Mouse (Mus musculus) kidney, adult 8-10 months (tissue): Measurements from ENCODE around the gene Slc27a2.
A peak's percentile ranks its signal among the peaks of the same experiment; 100 is the strongest.

Source experiments
- DNase-seq, 2 experiments: peaks; one replicate each; pipeline ENCODE4 v3.0.0; 2022

Gene Slc27a2

GRCm38 (mm10) chr2:126552357-126553290 lies at the start of gene Slc27a2:
Slc27a2 (plus strand) TSS chr2:126552407.
- DNase-seq: peak; percentile 86 to 87

- DNase-seq: no peak
These were observed 47.1 kb upstream of the Slc27a2 start for GRCm38 (mm10) chr2:126505156-126505555.

DNA sequence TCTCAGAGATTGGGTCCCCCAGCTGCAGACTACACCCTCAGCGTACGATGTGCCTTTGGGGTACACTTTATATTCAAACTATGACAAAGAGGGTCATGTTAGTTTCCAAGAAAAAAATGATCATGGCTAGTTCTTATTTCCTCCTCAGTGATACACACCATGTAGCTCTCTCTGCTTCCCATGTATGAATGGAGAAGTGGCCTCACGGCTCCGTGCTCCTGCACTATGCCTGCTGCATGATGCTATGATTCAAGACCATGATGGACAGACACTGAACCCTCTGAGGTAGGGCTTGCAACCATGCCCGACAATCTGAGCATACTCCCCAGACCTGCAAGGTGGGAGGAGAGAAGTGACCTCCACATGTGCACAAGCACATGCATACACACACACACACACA lies 44.7 kb upstream of the Slc27a2 start:
- DNase-seq: no peak

DNA sequence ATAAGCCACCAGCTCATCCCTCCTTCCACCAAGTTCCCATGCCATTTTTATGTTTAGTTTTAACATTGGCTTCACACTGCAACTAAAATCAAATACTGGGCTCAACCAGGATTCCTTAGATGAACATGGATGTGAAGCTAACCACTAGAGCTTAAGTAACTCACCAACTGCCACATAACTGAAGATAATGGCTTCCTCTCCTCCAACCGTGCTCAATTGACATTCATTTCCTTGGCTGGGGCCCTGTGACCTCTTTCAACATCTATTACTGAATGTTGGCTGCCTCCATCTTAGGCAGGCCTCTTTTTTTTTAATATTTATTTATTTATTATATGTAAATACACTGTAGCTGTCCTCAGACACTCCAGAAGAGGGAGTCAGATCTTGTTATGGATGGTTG lies 44.0 kb upstream of the Slc27a2 start:
- no peak for DNase-seq

DNA sequence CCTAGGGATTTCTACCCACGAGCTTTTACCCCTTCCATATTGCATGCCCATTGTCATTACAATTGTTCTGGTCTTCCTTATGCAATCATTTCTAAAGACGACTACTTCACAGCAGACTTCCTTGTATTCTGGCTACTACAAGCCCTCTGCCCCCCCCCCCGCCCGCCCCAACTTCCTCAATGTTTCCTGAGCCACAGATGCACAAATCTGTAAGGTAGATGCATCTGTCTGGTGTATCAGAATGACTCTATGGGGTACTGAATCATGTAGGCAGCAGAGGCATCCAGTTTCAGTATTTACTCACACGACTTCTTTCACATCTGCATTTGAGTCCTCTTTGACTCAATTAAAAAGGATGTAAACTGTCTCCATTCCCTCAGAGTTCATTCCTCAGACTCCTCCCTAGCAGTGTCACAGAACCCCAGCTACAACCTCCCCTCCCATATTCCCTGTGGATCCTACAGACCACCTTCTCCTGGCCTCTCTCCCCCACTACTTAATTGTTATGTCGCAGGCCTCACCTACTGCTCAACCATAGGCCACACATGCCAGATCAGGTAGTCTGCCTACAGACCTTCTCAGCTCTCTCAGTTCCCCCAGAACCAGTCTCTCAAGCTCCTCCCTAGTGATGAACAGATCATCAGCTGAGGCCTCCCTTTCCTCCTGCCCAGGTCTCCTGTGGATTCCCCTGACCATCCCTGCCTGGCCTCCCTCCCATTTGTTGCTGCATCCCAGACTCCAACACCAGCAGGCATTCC lies 37.0 kb upstream of the Slc27a2 start:
- DNase-seq: no peak

DNA sequence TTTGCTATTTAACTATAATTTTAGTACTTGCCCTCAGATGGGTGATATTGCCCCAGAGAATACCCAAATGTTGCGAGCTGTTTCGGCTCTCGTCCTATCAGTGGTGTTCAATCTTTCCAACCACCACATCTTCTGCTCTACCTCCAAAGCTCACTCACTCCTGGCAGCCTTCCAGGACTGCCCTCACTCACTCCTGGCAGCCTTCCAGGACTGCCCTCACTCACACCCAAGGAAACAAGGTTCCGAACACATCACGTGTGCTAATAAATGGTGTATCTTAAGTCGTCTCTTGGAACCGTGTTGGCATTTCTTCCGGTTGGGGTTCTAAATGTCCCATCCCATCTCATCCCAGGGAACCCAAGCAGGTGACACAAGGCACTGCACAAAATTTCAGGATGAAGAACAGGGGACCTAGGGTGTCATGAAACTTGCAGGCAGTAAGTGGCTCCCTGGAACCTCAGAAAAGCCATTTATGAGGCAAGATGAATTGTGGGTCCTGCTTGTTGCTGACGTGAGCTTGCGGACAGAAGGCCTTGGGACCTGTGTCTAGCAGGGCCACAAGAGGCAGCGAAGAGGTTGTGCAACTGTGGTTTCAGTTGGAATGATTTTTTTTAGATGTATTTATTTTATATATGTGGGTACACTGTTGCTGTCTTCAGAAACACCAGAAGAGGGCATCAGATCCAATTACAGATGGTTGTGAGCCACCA lies 32.2 kb upstream of the Slc27a2 start:
- DNase-seq: peak; percentile 49 to 71

GRCm38 (mm10) chr2:126520828-126521227 lies 31.4 kb upstream of the Slc27a2 start:
- no peak for DNase-seq

GRCm38 (mm10) chr2:126521471-126521870 lies 30.7 kb upstream of the Slc27a2 start:
- DNase-seq: no peak

GRCm38 (mm10) chr2:126522056-126522455 lies 30.2 kb upstream of the Slc27a2 start:
- DNase-seq: peak; percentile 77 to 82

DNA sequence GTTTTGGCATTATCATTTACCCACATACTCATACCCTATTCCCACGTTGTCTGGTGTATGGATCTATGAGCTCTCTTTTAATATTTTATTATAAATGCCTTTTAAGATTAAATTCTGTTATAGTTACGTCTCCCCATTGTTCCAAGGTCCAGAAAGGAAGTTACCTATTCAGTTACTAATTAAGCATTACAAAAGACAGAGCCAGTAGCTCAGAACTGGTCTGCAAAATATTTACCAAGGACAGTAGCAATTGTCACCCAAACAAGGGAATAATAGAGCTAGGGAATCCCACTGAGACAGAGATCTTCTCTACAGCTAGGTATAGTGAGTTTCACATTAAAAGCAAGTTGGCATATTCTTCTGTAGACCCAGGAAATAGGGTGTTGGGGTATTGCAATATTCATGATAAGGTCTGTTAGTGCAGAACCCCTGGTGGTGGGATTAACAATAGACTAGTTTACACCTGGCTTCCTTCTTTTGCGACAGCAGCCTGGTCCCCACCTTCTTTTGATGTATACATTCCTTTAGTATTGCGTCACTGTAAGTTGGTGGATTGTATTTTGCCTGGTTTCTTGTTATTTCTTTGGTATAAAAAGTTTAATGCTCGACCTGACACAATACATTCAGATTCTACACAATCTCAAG lies 29.0 kb upstream of the Slc27a2 start:
- peak in 1 of 2 experiments; percentile 64 for DNase-seq

DNA sequence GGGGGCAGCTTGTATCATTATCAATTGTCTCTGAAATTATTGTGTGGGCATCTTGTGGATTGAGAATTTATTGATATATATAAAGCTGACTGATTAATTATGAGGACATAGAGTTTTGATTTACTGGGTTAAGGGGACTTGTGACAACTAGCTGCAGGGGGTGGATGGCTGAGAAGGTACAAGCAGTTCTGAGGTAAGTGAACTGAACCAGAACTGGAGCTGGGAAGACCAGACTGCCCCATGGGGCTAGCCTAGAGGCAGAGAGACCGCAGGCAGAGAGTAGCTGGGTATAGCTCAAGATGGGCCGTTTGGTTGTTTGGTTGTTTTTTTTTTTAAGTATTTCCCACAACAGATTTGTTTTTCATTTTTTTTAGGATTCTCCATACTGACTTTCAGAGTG lies 27.9 kb upstream of the Slc27a2 start:
- DNase-seq: peak in 1 of 2 experiments; percentile 50

- DNase-seq: no peak
These were observed 24.7 kb upstream of the Slc27a2 start for GRCm38 (mm10) chr2:126527461-126527860.

DNA sequence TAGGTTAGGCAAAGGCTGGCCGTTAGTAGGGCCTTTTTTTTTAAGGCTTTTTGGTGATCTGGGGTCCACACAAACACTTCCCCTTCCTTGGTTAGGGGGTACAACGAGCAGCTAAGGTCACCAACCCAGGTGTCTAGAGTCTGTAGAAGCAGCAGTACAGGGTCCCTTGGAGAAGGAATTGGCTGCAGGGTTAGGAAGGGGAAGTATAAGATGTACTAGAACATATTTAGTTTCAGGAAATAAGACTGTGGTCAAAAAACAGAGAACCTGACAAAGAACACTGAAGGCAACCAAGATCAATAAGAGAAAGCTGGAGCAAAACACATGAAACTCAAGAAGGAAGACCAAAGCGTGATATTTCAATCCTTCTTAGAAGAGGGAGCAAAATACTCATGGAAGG lies 21.6 kb upstream of the Slc27a2 start:
- no peak for DNase-seq

DNA sequence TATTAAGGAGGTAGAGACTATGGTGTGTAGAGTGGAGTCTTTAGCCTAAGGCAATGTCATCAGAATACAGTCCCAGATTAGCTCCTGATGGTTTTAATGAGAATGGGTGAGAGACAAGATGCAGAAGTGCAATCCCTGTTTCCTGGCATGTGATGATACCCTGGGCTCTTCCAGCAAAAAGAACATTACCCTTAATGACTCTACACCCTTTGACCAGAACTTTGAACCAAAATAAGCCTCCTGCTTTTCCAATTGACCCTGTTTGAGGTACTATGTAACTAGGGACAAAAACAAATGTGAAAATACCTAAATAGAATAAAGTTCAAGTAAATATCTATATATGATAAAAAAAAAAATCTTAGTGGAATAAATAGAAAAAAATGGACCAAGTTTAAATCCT lies 14.6 kb upstream of the Slc27a2 start:
- DNase-seq: peak in 1 of 2 experiments; percentile 71

- peak; percentile 86 to 95 for DNase-seq
These were observed 11.7 kb upstream of the Slc27a2 start for GRCm38 (mm10) chr2:126540390-126540925.

DNA sequence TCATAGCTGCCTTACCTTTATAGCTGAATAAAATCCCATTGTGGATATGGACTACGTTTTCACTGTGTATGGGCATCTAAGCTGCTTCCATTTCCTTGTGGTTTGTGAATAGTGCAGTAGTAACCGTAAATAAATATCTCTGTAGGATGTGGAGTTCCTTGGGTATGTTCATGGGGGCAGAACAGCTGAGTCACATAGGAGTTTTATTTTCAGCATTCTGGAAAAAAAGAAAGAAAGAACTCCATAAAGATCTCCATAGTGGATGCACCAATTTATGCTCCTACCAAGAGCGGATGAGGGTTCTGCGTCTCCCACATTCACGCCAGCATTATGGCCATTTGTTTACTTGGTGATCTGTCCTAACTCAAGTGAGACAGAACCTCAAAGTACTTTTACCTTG lies 10.0 kb upstream of the Slc27a2 start:
- DNase-seq: no peak

DNA sequence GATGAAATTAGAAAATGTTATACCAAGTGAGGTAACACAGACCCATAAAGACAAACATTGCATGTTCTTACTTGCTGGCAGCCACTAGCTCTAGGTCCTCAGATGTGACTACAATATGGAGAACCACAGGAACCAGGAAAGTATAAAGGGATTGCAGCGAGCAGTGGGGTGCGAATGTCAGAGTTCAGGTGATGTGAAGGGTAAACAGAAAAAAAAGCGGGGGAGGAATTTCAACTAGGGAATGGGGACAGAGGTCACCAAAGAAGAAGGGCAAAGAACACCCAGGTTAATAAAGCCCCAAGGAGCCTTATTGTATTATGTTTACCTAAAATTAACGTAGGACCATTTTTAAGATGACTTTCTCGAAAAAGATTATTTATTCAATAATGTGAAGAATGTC lies 6.9 kb upstream of the Slc27a2 start:
- DNase-seq: peak in 1 of 2 experiments; percentile 77

- no peak for DNase-seq
These were observed 5.8 kb upstream of the Slc27a2 start for GRCm38 (mm10) chr2:126546392-126546791.

DNA sequence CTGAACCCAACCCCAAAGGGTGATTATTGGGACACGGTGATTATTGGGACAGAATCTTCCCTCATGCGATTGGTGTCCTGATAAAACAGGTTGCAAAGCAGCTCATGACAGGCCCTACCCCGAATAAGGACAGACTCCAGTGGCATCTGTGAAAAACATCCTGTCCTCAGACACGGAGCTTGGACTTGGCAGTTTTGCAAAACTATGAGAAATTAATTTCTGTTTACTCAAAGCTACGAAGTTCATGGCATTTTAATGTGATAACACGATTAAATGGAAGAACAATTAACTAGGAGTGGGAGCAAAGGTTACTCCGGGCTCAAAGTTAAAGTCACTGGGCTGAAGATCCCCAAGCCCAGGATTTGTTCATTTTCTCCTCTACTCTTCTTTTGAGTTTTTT lies 2.5 kb upstream of the Slc27a2 start:
- peak; percentile 58 to 72 for DNase-seq

DNA sequence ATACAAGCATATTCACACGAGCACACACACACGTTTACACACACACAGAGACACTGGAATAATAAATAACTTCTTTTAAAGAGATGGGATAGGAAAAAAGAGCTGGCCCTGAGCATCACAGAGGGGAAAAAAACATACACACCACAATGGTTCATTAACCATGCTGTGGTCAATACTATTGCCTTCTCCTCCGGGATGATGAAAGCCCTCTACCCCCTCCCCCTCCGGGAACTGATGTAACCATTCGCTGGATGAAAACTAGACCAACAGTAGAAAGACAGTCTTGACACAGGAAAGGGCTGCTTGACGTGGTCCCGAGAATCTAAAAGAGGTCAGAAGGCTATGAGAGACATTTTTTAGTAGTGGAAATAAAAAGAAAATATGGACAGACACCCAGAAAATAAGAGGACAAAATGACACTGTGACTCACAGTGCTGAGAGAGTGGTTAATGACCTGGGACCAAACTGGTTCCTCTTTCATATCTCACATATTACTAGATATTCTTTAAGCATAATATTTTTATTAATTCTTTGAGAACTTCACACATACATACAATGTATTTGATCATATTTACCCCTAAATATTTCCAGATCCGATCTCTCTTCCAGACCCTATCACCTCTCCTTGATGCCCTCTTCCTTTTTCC lies 840 bp upstream of the Slc27a2 start:
- no peak for DNase-seq

DNA sequence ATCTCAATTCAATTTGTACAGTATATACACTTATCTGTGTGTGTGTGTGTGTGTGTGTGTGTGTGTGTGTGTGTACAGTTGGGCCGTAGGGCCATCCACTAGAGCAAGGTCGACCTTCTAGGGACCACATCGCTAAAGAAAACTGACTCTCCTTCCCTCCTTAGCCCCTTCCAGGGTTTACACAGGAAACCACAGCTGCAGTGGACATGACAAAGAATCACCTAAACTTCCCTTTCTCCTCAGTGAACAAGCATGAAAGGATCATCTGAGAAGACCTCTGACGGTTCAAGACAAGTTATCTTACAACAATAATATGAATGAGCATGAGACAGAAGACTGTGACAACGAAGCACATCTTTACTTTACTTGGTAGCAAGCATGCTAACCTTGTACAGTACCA lies 311 bp upstream of the Slc27a2 start:
- DNase-seq: no peak

DNA sequence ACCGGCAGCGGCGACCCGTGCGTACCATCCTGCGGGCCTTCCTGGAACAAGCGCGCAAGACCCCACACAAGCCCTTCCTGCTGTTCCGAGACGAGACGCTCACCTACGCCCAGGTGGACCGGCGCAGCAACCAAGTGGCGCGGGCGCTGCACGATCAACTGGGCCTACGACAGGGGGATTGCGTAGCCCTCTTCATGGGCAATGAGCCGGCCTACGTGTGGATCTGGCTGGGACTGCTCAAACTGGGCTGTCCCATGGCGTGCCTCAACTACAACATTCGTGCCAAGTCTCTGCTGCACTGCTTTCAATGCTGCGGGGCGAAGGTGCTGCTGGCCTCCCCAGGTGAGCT lies 1.1 kb downstream of the Slc27a2 start:
- no peak for DNase-seq
